Mouse (Mus musculus) small intestine, adult 2 months (tissue): ENCODE results near the gene Ffar4.

Source experiments
- CTCF ChIP-seq: fragments of 200-500 bp; IDR thresholded peaks from 2 replicates; pipeline ENCODE4 v1.5.1; 2012; ENCODE audit warnings: low read depth, mild to moderate bottlenecking, control low read depth, inconsistent platforms, low read length, moderate library complexity, mixed read lengths; ENCODE audit not compliant: insufficient replicate concordance, insufficient read length; ENCODE audit errors: extremely low read depth
- POLR2A ChIP-seq: fragments of 200-500 bp; IDR thresholded peaks from 2 replicates; pipeline ENCODE4 v1.6.1; 2012; ENCODE audit warnings: low read depth, mild to moderate bottlenecking, control low read depth, inconsistent platforms, low read length, moderate library complexity

GRCm38 (mm10) chr19:38126656-38127055, 29.8 kb downstream of the Ffar4 start:
- TF ChIP-seq POLR2A (no peak), CTCF (no peak)
